Mouse (Mus musculus): ENCODE measurements around the gene Akr1b7. TPM values are rescaled to one million over a fixed set of nuclear protein-coding genes. Genes with fewer than 3 reads are reported as not detected.
"Not testable (repeated sequence)": the region's sequence is repeated elsewhere in the genome, so short reads cannot be mapped to it uniquely, and the experiment has no call there.

Akr1b7 gene
- total RNA-seq (2021) = not detected
- long read RNA-seq, experiment 1 = 0 reads
- long read RNA-seq, experiment 2 = 0 reads

GRCm38 (mm10) chr6:34412023-34412422, at the start of gene Akr1b7:
Gene Akr1b7 (plus strand): TSS chr6:34412334.
- DNase-seq (ENCODE audit: low spot score in 2 of 2) = no peak
- Histone ChIP-seq H3K4me3 (no peak within 1 kb of the TSS), H3K27ac (no peak within 1 kb of the TSS)
- TF ChIP-seq CTCF (conservative IDR thresholded peaks at IDR 0.05) = no peak

DNA sequence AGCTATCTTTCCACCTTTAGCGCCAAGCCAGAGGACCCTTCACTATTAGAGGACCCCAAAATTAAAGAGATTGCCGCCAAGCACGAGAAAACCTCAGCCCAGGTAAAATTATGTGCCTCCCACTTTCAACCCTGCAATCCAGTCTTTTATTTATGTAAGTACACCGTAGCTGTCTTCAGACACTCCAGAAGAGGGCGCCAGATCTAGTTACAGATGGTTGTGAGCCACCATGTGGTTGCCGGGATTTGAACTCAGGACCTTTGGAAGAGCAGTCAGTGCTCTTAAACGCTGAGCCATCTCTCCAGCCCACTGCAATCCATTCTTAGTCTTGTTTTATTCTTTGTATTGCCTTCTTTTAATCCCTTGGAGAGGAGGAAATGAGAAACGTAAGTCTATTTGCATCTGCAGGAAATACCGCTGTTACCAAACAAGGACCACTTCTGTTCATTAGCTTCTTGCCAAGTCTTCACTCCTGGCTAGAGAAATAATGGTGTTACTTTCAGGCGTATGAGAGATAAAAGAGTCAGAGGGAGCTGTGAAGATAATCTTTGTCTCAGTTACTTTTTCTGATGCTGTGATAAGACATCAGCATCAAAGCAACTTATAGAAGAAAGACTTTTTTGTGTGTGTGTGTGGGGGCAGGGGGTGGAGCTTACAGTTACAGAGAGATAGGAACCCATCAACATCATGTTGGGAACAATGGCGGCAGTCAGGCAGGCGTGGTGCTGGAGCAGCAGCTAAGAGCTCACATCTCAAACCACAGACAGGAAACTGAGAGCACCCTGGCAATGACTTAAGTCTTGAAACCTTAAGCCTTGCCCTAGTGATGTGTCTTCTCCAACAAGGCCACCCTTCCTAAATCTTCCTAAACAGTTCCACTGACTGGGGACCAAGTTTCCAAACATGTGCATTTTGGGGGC, 47.7 kb upstream of the Akr1b7 start:
- no peak for DNase-seq (ENCODE audit: low spot score in 2 of 2)
- Histone ChIP-seq H3K4me3 (no peak overlapping the region), H3K27ac (no peak overlapping the region)
- peak; percentile 58 for TF ChIP-seq CTCF (conservative IDR thresholded peaks at IDR 0.05)

DNA sequence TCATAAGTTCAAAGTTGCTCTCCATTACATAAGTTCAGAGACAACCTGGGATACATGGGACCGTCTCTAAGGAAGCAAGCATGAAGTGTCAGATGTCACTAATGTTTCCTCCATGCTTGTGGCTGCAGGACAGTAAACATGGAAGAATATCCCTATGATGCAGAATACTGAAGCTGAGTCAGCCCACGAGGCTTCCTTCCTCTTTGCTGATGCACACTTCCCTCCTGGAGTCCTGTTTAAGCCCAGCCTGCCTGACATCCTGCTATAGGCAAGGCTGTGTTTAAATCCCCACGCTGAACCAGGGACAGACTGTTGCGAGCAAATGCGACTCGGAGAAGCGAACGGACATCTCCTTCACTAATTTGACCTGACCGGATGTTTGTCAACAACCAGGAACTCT, 44.1 kb upstream of the Akr1b7 start:
- H3K27ac ChIP-seq = no peak overlapping the region
- no peak for DNase-seq (ENCODE audit: low spot score in 2 of 2)
- no peak for TF ChIP-seq CTCF (conservative IDR thresholded peaks at IDR 0.05)
- no peak overlapping the region for H3K4me3 ChIP-seq

- TF ChIP-seq CTCF (conservative IDR thresholded peaks at IDR 0.05) = no peak
- Histone ChIP-seq H3K4me3 (no peak overlapping the region), H3K27ac (no peak overlapping the region)
- DNase-seq (ENCODE audit: low spot score in 2 of 2) = no peak
Measured at GRCm38 (mm10) chr6:34370081-34370480, 42.1 kb upstream of the Akr1b7 start.

DNA sequence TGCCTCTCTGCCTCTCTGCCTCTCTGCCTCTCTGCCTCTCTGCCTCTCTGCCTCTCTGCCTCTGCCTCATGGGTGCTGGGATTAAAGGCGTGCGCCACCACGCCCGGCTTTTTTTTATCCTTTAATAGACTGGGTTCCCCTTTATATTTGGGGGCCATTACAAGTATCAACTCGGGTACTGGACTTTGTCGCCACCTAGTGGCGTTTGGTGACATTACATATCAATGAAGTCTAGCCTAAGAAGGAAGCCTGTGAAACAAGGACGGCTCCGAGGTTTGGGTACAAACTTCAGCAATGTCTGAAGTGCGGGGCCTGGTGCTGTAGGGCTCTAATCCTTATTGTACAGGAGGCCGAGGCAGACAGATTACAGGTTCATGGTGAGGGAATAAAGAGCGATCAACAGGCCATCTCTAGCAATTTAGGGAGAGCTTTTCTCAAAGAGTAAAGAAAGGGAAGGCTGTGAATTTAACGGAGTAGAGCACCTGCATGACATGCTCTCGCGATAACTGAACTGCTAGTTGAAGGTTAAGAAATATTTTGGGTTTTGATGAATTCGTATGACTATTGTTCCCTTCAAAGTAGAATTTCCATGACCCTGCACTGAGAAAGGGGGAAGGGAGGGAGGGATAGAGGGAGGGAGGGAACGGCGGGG, 40.3 kb upstream of the Akr1b7 start:
- no peak overlapping the region for H3K27ac ChIP-seq
- DNase-seq (ENCODE audit: low spot score in 2 of 2) = peak; percentile 63 to 86
- TF ChIP-seq CTCF (conservative IDR thresholded peaks at IDR 0.05) = peak; percentile 89
- no peak overlapping the region for H3K4me3 ChIP-seq

DNA sequence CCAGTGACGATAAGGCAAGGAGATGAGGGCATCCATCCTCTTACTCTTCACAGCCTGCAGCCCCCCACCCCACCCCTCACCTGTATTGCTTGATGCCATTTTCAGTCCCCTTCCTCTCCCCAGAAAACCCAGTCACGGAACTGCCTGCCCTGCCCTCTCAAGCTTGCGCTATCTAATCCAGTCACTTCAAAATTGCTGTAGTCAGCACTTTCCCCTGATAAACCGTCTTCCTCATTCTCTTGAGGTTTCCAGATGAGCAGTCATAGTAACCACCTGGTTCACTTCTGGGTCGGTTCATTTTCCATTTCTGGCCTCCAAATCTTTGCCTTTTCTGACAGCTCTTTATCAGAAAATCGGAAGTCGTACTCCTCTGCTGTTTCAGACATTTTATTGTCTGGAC, 38.3 kb upstream of the Akr1b7 start:
- no peak for TF ChIP-seq CTCF (conservative IDR thresholded peaks at IDR 0.05)
- H3K4me3 ChIP-seq = no peak overlapping the region
- no peak for DNase-seq (ENCODE audit: low spot score in 2 of 2)
- H3K27ac ChIP-seq = no peak overlapping the region

- not testable (repeated sequence) for H3K27ac ChIP-seq; DNase-seq (ENCODE audit: low spot score in 2 of 2); H3K4me3 ChIP-seq
- 0 out of 2 replicates have a peak, but pooled peaks have one; percentile 4 for TF ChIP-seq CTCF (conservative IDR thresholded peaks at IDR 0.05)
Measured at GRCm38 (mm10) chr6:34375888-34376287, 36.2 kb upstream of the Akr1b7 start.

GRCm38 (mm10) chr6:34383401-34383800, 28.7 kb upstream of the Akr1b7 start:
- DNase-seq (ENCODE audit: low spot score in 2 of 2) = no peak
- TF ChIP-seq CTCF (conservative IDR thresholded peaks at IDR 0.05) = no peak
- H3K27ac ChIP-seq = peak overlapping the region; percentile 90; the same call in 1 of the 2 replicates
- H3K4me3 ChIP-seq = peak overlapping the region; percentile 59; the same call in 1 of the 2 replicates

- Histone ChIP-seq H3K4me3 (peak within 1 kb of the TSS; percentile 59), H3K27ac (peak within 1 kb of the TSS; percentile 90)
- peak; percentile 68 to 82 for DNase-seq (ENCODE audit: low spot score in 2 of 2)
- no peak for TF ChIP-seq CTCF (conservative IDR thresholded peaks at IDR 0.05)
Measured at GRCm38 (mm10) chr6:34384110-34384661, 27.9 kb upstream of the Akr1b7 start, which contains the start of gene Akr1b10. Gene Akr1b10 (plus strand): TSS chr6:34384218.

- no peak for TF ChIP-seq CTCF (conservative IDR thresholded peaks at IDR 0.05)
- Histone ChIP-seq H3K27ac (peak overlapping the region; percentile 90), H3K4me3 (peak overlapping the region; percentile 59)
- peak; percentile 13 to 16 for DNase-seq (ENCODE audit: low spot score in 2 of 2)
Measured at GRCm38 (mm10) chr6:34384701-34385370, 27.3 kb upstream of the Akr1b7 start.

GRCm38 (mm10) chr6:34388420-34389156, 23.5 kb upstream of the Akr1b7 start:
- TF ChIP-seq CTCF (conservative IDR thresholded peaks at IDR 0.05) = no peak
- no peak for DNase-seq (ENCODE audit: low spot score in 2 of 2)
- Histone ChIP-seq H3K4me3 (no peak overlapping the region), H3K27ac (no peak overlapping the region)

GRCm38 (mm10) chr6:34395897-34396296, 16.2 kb upstream of the Akr1b7 start:
- no peak for TF ChIP-seq CTCF (conservative IDR thresholded peaks at IDR 0.05)
- H3K4me3 ChIP-seq = no peak overlapping the region
- no peak overlapping the region for H3K27ac ChIP-seq
- DNase-seq (ENCODE audit: low spot score in 2 of 2) = no peak
